Mouse (Mus musculus): ENCODE measurements around the gene Cdk13. TPM values are rescaled to one million over a fixed set of nuclear protein-coding genes. Genes with fewer than 3 reads are reported as not detected.

The Cdk13 gene
- polyA plus RNA-seq, 1 experiment from 2014 or later = 15.0 TPM

GRCm38 (mm10) chr13:17803331-17804057 lies 1.4 kb downstream of the Cdk13 start:
- H3K4me1 ChIP-seq = peaks cover 29% of the 10 kb centered on the region
- H3K36me3 ChIP-seq (ENCODE audit: poor library complexity, severe bottlenecking) = no peaks in the 10 kb centered on the region
- WGBS = 0% methylated on average over 60 of the region's 85 CpGs
- peak; percentile 31 for ATAC-seq
- H3K4me2 ChIP-seq = peak overlapping the region; percentile 83
- H3K9me3 ChIP-seq (replicated peaks) = no peaks in the 10 kb centered on the region
- no peaks in the 10 kb centered on the region for H3K27me3 ChIP-seq
- peak overlapping the region; percentile 97 for H3K9ac ChIP-seq
- H3K27ac ChIP-seq = peak overlapping the region; percentile 97
- H3K4me3 ChIP-seq = peak overlapping the region; percentile 99

- Histone ChIP-seq H3K4me1 (peaks cover 29% of the 10 kb centered on the region), H3K27ac (peak overlapping the region; percentile 97; the same call in 1 of the 2 replicates), H3K4me2 (peak overlapping the region; percentile 83), H3K4me3 (peak overlapping the region; percentile 99), H3K9ac (peak overlapping the region; percentile 97), H3K9me3 (replicated peaks) (no peaks in the 10 kb centered on the region), H3K27me3 (no peaks in the 10 kb centered on the region), H3K36me3 (ENCODE audit: poor library complexity, severe bottlenecking) (no peaks in the 10 kb centered on the region)
- WGBS = 6% methylated on average over 3 of the region's 3 CpGs
- ATAC-seq = no peak
Observed at GRCm38 (mm10) chr13:17802880-17803279, 2.0 kb downstream of the Cdk13 start.

- Histone ChIP-seq H3K4me2 (no peak overlapping the region), H3K27me3 (no peaks in the 10 kb centered on the region), H3K9me3 (replicated peaks) (no peaks in the 10 kb centered on the region), H3K4me3 (no peak overlapping the region), H3K36me3 (ENCODE audit: poor library complexity, severe bottlenecking) (no peaks in the 10 kb centered on the region), H3K27ac (no peak overlapping the region), H3K9ac (no peak overlapping the region), H3K4me1 (peaks cover 24% of the 10 kb centered on the region)
- ATAC-seq = no peak
- 91% methylated on average over 2 of the region's 2 CpGs for WGBS
Observed at GRCm38 (mm10) chr13:17799735-17800134, 5.2 kb downstream of the Cdk13 start.

- no peak for ATAC-seq
- WGBS = 82% methylated on average over 3 of the region's 3 CpGs
Observed at GRCm38 (mm10) chr13:17795757-17796456, 9.0 kb downstream of the Cdk13 start.

GRCm38 (mm10) chr13:17783643-17784042 lies 21.3 kb downstream of the Cdk13 start:
- WGBS = 93% methylated on average over 5 of the region's 5 CpGs
- H3K27me3 ChIP-seq = no peaks in the 10 kb centered on the region

More at GRCm38 (mm10) chr13:17795757-17796456, 9.0 kb downstream of the Cdk13 start:
- Histone ChIP-seq H3K9ac (no peak overlapping the region), H3K4me1 (peaks cover 8% of the 10 kb centered on the region), H3K36me3 (ENCODE audit: poor library complexity, severe bottlenecking) (no peaks in the 10 kb centered on the region), H3K27ac (no peak overlapping the region), H3K4me2 (no peak overlapping the region), H3K9me3 (replicated peaks) (no peaks in the 10 kb centered on the region), H3K27me3 (no peaks in the 10 kb centered on the region), H3K4me3 (no peak overlapping the region)

GRCm38 (mm10) chr13:17779923-17780322 lies 25.0 kb downstream of the Cdk13 start:
- Histone ChIP-seq H3K4me1 (no peaks in the 10 kb centered on the region), H3K27me3 (no peaks in the 10 kb centered on the region), H3K9ac (no peak overlapping the region), H3K9me3 (replicated peaks) (no peaks in the 10 kb centered on the region), H3K4me3 (no peak overlapping the region), H3K27ac (no peak overlapping the region), H3K4me2 (no peak overlapping the region), H3K36me3 (ENCODE audit: poor library complexity, severe bottlenecking) (0 out of 2 replicates have a peak, but pooled peaks cover 5% of the 10 kb centered on the region)
- 95% methylated on average over 2 of the region's 2 CpGs for WGBS
- no peak for ATAC-seq

More at GRCm38 (mm10) chr13:17783643-17784042, 21.3 kb downstream of the Cdk13 start:
- no peak for ATAC-seq
- Histone ChIP-seq H3K9ac (no peak overlapping the region), H3K36me3 (ENCODE audit: poor library complexity, severe bottlenecking) (no peaks in the 10 kb centered on the region), H3K4me3 (no peak overlapping the region), H3K27ac (no peak overlapping the region), H3K4me1 (no peaks in the 10 kb centered on the region), H3K9me3 (replicated peaks) (no peaks in the 10 kb centered on the region), H3K4me2 (no peak overlapping the region)

- 95% methylated on average over 1 of the region's 1 CpGs for WGBS
- Histone ChIP-seq H3K27ac (no peak overlapping the region), H3K9me3 (replicated peaks) (no peaks in the 10 kb centered on the region), H3K9ac (no peak overlapping the region), H3K4me2 (no peak overlapping the region), H3K4me1 (no peaks in the 10 kb centered on the region), H3K4me3 (no peak overlapping the region), H3K36me3 (ENCODE audit: poor library complexity, severe bottlenecking) (peaks cover 13% of the 10 kb centered on the region), H3K27me3 (no peaks in the 10 kb centered on the region)
- no peak for ATAC-seq
Observed at GRCm38 (mm10) chr13:17776303-17776702, 28.6 kb downstream of the Cdk13 start.

- H3K36me3 ChIP-seq (ENCODE audit: poor library complexity, severe bottlenecking) = peaks cover 13% of the 10 kb centered on the region
- no peaks in the 10 kb centered on the region for H3K27me3 ChIP-seq
- ATAC-seq = no peak
- no peak overlapping the region for H3K4me3 ChIP-seq
- no peak overlapping the region for H3K4me2 ChIP-seq
- no peaks in the 10 kb centered on the region for H3K4me1 ChIP-seq
- H3K27ac ChIP-seq = no peak overlapping the region
- H3K9ac ChIP-seq = no peak overlapping the region
- H3K9me3 ChIP-seq (replicated peaks) = no peaks in the 10 kb centered on the region
Observed at GRCm38 (mm10) chr13:17775364-17775763, 29.5 kb downstream of the Cdk13 start.

- ATAC-seq = no peak
- H3K27ac ChIP-seq = no peak overlapping the region
- H3K9me3 ChIP-seq (replicated peaks) = no peaks in the 10 kb centered on the region
- H3K4me3 ChIP-seq = no peak overlapping the region
- H3K9ac ChIP-seq = no peak overlapping the region
- H3K36me3 ChIP-seq (ENCODE audit: poor library complexity, severe bottlenecking) = peaks cover 11% of the 10 kb centered on the region
- H3K27me3 ChIP-seq = no peaks in the 10 kb centered on the region
- H3K4me1 ChIP-seq = no peaks in the 10 kb centered on the region
- no peak overlapping the region for H3K4me2 ChIP-seq
Observed at GRCm38 (mm10) chr13:17773112-17773511, 31.8 kb downstream of the Cdk13 start.

GRCm38 (mm10) chr13:17772574-17772973 lies 32.3 kb downstream of the Cdk13 start:
- ATAC-seq = no peak; the same call in 1 of the 2 replicates

GRCm38 (mm10) chr13:17762405-17762804 lies 42.5 kb downstream of the Cdk13 start:
- no peaks in the 10 kb centered on the region for H3K4me1 ChIP-seq
- no peaks in the 10 kb centered on the region for H3K9me3 ChIP-seq (replicated peaks)
- no peak overlapping the region for H3K4me2 ChIP-seq
- no peak for ATAC-seq
- H3K27ac ChIP-seq = no peak overlapping the region
- 100% methylated on average over 1 of the region's 1 CpGs for WGBS
- H3K36me3 ChIP-seq (ENCODE audit: poor library complexity, severe bottlenecking) = peaks cover 12% of the 10 kb centered on the region
- H3K27me3 ChIP-seq = no peaks in the 10 kb centered on the region
- no peak overlapping the region for H3K9ac ChIP-seq
- H3K4me3 ChIP-seq = no peak overlapping the region

More at GRCm38 (mm10) chr13:17772574-17772973, 32.3 kb downstream of the Cdk13 start:
- no peak overlapping the region for H3K9ac ChIP-seq
- no peaks in the 10 kb centered on the region for H3K9me3 ChIP-seq (replicated peaks)
- no peak overlapping the region for H3K4me3 ChIP-seq
- no peak overlapping the region for H3K27ac ChIP-seq
- no peaks in the 10 kb centered on the region for H3K27me3 ChIP-seq
- H3K4me1 ChIP-seq = no peaks in the 10 kb centered on the region
- no peak overlapping the region for H3K4me2 ChIP-seq
- WGBS = 75% methylated on average over 6 of the region's 6 CpGs
- H3K36me3 ChIP-seq (ENCODE audit: poor library complexity, severe bottlenecking) = peaks cover 8% of the 10 kb centered on the region

- ATAC-seq = no peak
- Histone ChIP-seq H3K4me3 (no peak overlapping the region), H3K27me3 (no peaks in the 10 kb centered on the region)
Observed at GRCm38 (mm10) chr13:17754997-17755396, 49.9 kb downstream of the Cdk13 start.

More at GRCm38 (mm10) chr13:17754997-17755396, 49.9 kb downstream of the Cdk13 start:
- H3K36me3 ChIP-seq (ENCODE audit: poor library complexity, severe bottlenecking) = 0 out of 2 replicates have a peak, but pooled peaks cover 4% of the 10 kb centered on the region
- 89% methylated on average over 4 of the region's 4 CpGs for WGBS
- no peaks in the 10 kb centered on the region for H3K9me3 ChIP-seq (replicated peaks)
- H3K4me2 ChIP-seq = no peak overlapping the region
- H3K27ac ChIP-seq = no peak overlapping the region
- H3K9ac ChIP-seq = no peak overlapping the region
- H3K4me1 ChIP-seq = no peaks in the 10 kb centered on the region

All from forebrain, embryonic 13.5 days (tissue).